Mouse (Mus musculus) thymus, adult 2 months (tissue): ENCODE results near the gene Phactr2.

Source experiments
- CTCF ChIP-seq: fragments of 200-500 bp; IDR thresholded peaks from 2 replicates; pipeline ENCODE4 v1.5.1; 2012; ENCODE audit warnings: mild to moderate bottlenecking, control low read depth, low read length, moderate library complexity, borderline replicate concordance; ENCODE audit not compliant: control insufficient read depth, poor library complexity, insufficient read depth; ENCODE audit errors: extremely low read depth
- POLR2A ChIP-seq: fragments of 200-500 bp; IDR thresholded peaks from 2 replicates; pipeline ENCODE4 v1.6.1; 2012; ENCODE audit warnings: mild to moderate bottlenecking, low read length, control low read depth, moderate library complexity; ENCODE audit not compliant: control insufficient read depth, poor library complexity, insufficient read depth; ENCODE audit errors: extremely low read depth

DNA sequence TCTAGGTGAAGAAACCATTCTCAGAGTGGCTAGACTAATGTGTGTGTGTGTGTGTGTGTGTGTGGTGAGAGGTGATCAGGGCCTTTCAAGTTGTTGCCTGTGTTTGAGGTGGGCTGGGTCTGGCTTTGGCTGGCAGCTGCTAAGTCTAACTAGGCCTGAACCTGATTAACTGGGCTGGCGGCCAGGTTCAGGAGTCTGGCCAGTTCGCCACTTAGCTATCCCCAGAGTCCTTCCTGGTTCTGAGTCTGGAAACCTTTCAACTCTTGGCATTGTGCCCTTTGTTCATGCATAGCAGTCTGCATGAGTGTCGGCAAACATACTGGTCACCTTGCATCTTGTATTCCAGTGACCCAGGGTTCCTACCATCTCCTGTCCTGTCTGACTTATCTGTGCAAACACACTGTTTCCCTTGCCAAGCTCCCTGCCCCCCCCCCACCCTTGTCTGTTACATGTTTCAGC lies 27.4 kb downstream of the Phactr2 start:
- TF ChIP-seq CTCF (no peak), POLR2A (no peak)
